Mouse (Mus musculus): ENCODE measurements at regions not wholly inside any gene's neighbourhood (a gene's known extent, or its start where the extent isn't known, plus 50 kb on each side); places are given as distances from the start of the nearest gene placed in this dataset.

GRCm38 (mm10) chr2:80717979-80718378, 100.9 kb downstream of the Nup35 start:
- in situ Hi-C loops (cut with MboI, MseI): no loop called here

- in situ Hi-C loops (cut with MboI, MseI): no loop called here
These were observed 107.0 kb downstream of the Nup35 start for GRCm38 (mm10) chr2:80724085-80724484.

- in situ Hi-C loops (cut with MboI, MseI): no loop called here
These were observed 114.3 kb downstream of the Nup35 start for GRCm38 (mm10) chr2:80731324-80731723.

- in situ Hi-C loops (cut with MboI, MseI): no loop called here
These were observed 129.7 kb downstream of the Nup35 start for GRCm38 (mm10) chr2:80746737-80747136.

GRCm38 (mm10) chr2:80762013-80762612, 145.1 kb downstream of the Nup35 start:
- in situ Hi-C loops (cut with MboI, MseI): no loop called here

GRCm38 (mm10) chr2:80771176-80771575, 154.1 kb downstream of the Nup35 start:
- in situ Hi-C loops (cut with MboI, MseI): no loop called here

GRCm38 (mm10) chr2:80772455-80772854, 155.4 kb downstream of the Nup35 start:
- in situ Hi-C loops (cut with MboI, MseI): no loop called here

- in situ Hi-C loops (cut with MboI, MseI): no loop called here
These were observed 169.3 kb downstream of the Nup35 start for GRCm38 (mm10) chr2:80786370-80786769.

GRCm38 (mm10) chr2:80793345-80794147, 176.5 kb downstream of the Nup35 start:
- in situ Hi-C loops (cut with MboI, MseI): no loop called here

- in situ Hi-C loops (cut with MboI, MseI): no loop called here
These were observed 177.1 kb downstream of the Nup35 start for GRCm38 (mm10) chr2:80794148-80794507.

- in situ Hi-C loops (cut with MboI, MseI): no loop called here
These were observed 202.2 kb downstream of the Nup35 start for GRCm38 (mm10) chr2:80819268-80819667.

GRCm38 (mm10) chr2:80851056-80851455, 234.0 kb downstream of the Nup35 start:
- in situ Hi-C loops (cut with MboI, MseI): no loop called here

GRCm38 (mm10) chr2:80855214-80855613, 238.2 kb downstream of the Nup35 start:
- in situ Hi-C loops (cut with MboI, MseI): loop anchor here (5.0 kb wide), 1 partner anchor 357 kb away; no protein-coding TSS in a partner anchor

GRCm38 (mm10) chr2:80870046-80870445, 253.0 kb downstream of the Nup35 start:
- in situ Hi-C loops (cut with MboI, MseI): loop anchor here (10.0 kb wide), 1 partner anchor 1715 kb away; no protein-coding TSS in a partner anchor

GRCm38 (mm10) chr2:80870458-80870857, 253.4 kb downstream of the Nup35 start:
- in situ Hi-C loops (cut with MboI, MseI): loop anchor here (10.0 kb wide), 1 partner anchor 1714 kb away; no protein-coding TSS in a partner anchor

- in situ Hi-C loops (cut with MboI, MseI): loop anchor here (10.0 kb wide), 1 partner anchor 1713 kb away; no protein-coding TSS in a partner anchor
These were observed 254.3 kb downstream of the Nup35 start for GRCm38 (mm10) chr2:80871356-80871755.

- in situ Hi-C loops (cut with MboI, MseI): loop anchor here (10.0 kb wide), 1 partner anchor 1706 kb away; no protein-coding TSS in a partner anchor
These were observed 261.4 kb downstream of the Nup35 start for GRCm38 (mm10) chr2:80878437-80878836.

- in situ Hi-C loops (cut with MboI, MseI): no loop called here
These were observed 267.2 kb downstream of the Nup35 start for GRCm38 (mm10) chr2:80884231-80884630.

GRCm38 (mm10) chr2:80902050-80902449, 285.0 kb downstream of the Nup35 start:
- in situ Hi-C loops (cut with MboI, MseI): no loop called here

GRCm38 (mm10) chr2:80913478-80913877, 296.4 kb downstream of the Nup35 start:
- in situ Hi-C loops (cut with MboI, MseI): no loop called here

- in situ Hi-C loops (cut with MboI, MseI): no loop called here
These were observed 328.5 kb downstream of the Nup35 start for GRCm38 (mm10) chr2:80945521-80945920.

- in situ Hi-C loops (cut with MboI, MseI): no loop called here
These were observed 349.7 kb downstream of the Nup35 start for GRCm38 (mm10) chr2:80966766-80967165.

- in situ Hi-C loops (cut with MboI, MseI): no loop called here
These were observed 350.2 kb downstream of the Nup35 start for GRCm38 (mm10) chr2:80967260-80967659.

All from T-helper 2 cell (primary cell).